Mouse (Mus musculus) bone marrow macrophage, adult 2 months (primary cell): ENCODE results near the gene Hkdc1.

ENCODE experiments used
- CTCF ChIP-seq: IDR thresholded peaks from 2 replicates; pipeline ENCODE4 v1.5.1; 2012; ENCODE audit warnings: low read depth, mild to moderate bottlenecking, low read length, moderate library complexity
- POLR2A ChIP-seq: IDR thresholded peaks from 2 replicates; pipeline ENCODE4 v1.6.1; 2012; ENCODE audit warnings: mild to moderate bottlenecking, low read depth, low read length, borderline replicate concordance

DNA sequence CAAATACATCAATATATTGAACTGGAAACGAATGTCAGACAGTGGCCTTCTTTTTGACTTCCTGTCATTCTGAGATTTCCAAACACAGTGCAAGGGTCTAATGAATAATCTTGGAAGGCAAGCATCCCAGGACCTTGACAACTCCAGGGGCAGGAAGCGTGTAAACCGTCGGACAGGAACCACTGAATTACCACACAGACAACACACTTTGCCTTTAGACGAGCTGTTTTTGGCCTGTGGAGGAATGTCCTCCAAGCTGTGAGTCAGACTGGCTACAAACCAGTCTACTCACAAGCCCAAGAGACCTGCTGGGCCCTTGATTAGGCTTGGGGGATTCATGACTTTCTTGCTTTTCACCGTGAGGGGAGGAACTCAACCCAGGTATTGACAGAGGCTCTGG is 1.9 kb downstream of the Hkdc1 start:
- TF ChIP-seq CTCF, result no peak
- no peak for TF ChIP-seq POLR2A
